Mouse (Mus musculus) thymus, postnatal 10 days (tissue): ENCODE results near the gene Onecut1.

ENCODE experiments used
- DNase-seq, 2 experiments: peaks; one replicate each; pipeline ENCODE4 v3.0.0; 2021; ENCODE audit warnings: low spot score in 2 of 2

Onecut1 gene

DNA sequence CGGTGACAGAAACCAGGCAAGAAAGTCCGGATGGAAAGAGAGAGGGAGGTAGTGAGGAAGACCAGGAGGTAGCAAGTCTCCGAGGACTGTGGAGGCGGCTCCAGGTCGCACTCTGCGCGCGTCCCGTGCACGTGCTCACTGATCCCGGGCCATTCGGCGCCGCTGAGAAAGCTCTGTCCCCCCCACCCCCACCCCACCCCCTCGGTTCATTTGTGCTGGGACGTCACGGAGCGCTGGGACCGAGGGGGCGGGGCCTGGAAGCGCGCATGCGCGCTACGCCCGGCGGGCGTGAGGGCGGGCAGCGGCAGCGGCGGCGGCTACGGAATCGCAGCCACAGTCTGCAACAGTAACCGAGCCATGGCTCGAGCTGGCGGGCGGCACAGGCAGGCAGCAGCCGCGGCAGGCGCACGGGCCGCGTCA, at the start of gene Onecut1:
Gene Onecut1, plus strand, starts transcription at position 361 of the 420 bp plus-strand sequence.
- DNase-seq = no peak

DNA sequence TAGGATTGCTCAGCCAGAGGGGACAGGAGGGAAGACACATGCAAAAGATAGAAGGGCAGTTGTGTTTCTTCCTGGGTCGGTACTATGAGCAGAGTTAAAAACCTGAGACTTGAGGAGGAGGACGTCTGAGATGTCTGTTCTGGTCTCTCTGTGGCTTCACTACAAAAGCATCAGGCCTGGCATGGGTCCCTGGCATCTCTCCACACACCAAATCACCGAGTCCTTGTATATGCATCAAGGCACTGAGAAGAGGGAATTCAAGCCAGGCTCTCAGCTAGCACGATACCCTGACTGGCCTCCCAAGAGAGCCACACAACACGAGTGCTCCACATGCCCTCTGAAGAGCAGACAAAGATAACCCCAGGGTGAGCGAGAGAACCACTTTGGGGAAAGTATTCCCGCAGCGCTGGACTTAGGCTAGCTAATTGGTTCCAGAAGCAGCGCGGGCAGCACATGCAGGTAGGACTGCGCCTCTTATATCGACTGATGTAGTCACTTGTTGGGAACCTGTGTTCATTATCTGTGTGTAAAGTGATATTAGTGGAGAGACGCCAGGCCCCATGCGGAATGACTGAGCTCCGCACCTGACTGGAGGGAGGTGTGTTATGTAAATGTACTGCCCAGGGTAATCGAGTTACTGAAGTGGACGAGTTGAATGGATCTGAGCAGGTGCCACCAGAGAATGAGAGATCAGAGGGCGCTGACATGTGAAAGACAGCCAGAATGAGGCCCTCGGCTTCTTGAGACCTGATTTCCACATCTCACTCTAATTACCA, 41.8 kb upstream of the Onecut1 start:
- DNase-seq = no peak

DNA sequence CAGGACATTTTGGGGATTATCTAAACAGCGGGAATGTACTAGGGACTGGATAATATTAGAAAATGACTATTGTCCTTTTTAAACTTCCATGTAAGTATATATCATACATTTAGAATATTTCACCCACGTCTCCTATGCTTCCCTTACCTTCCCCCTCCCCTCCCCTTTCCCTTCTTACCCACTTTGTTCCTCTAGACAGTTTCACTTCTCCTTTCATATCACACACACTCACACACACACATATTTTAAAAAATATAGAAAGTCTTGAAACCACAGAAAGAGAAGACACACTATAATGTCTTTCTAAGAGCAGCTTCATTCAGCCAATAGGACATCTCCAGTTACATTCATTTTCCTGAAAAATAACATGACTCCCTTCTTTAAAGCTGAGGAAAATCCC, 36.6 kb upstream of the Onecut1 start:
- no peak for DNase-seq

DNA sequence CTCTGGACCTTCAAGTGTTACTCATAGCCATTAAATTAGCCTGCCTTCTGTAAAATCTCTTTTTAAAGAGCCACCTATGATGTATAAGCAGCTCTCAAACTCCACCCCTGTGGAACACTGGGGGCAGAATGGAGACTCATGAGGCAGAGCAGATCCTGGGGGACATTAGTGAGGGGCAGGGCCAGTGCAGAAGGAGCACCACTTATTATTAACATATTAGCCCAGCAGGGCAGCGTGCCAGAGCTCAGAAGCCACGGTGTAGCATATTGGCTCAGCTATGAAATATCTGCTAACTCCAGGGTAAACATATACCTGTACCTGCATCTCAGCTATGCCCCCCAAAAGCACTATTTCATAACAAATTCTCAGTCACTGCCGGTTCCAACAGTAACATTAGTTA, 32.5 kb upstream of the Onecut1 start:
- no peak for DNase-seq

DNA sequence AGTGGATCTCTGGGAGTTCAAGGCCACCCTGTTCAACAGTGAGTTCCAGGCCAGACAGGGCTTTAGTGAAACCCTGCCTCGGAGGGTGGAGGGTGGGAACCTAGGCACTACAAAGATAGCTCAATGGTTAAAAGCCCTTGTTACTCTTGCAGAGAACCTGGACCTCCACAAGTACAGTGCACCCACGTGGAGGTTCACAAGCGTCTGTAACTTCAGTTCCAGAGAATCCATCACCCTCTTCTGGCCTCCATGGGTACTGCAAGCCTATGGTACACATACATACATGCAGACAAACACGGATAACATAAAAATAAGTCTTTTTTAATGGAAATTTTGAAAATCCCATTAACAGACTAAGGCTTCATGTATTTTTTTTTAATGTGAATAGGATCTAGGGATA, 18.8 kb upstream of the Onecut1 start:
- DNase-seq = no peak

DNA sequence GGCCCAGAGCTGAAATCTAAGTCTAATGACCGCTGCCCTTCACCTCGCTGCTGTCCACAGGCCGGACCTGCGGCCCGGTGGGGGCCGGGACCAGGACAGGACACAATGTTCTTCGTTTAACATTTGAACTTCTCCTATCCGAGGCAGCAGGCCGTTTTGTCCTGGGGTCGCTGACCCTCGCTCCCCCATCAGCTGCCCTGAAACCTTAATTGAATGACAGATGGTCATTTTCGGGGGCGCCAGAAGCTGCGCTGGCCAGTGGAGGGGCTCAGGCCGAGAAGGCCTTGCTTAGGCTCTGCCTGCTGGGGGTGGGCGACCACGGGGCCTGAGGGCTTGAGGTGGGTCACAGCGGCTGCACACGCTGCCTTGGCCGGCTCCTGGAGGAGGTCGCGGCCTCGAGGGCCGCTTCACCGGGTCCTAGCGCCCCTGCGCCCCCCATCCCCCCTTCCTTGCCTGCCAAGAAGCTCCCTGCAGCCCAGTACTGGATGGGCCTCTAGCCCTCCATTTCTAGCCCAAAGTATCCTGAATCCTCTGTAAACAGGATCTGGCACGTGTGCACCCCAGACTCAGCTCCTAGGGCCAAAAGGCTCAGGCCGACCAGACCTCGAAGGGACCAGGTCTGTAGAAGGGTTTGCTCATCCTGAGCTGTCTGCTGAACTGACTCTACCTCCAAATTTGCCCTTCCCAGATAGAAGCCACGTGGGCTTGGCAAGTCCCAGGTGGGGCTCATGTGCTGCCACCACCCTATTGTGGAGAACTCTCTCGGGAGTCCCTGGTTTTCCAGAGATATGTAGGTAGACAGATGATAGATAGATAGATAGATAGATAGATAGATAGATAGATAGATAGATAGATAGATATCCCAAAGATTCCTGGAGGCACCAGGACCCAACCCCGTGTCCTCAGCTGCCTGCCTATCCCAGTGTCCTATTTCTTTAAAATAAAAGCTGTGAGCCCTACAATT, 14.6 kb upstream of the Onecut1 start:
- DNase-seq = no peak

DNA sequence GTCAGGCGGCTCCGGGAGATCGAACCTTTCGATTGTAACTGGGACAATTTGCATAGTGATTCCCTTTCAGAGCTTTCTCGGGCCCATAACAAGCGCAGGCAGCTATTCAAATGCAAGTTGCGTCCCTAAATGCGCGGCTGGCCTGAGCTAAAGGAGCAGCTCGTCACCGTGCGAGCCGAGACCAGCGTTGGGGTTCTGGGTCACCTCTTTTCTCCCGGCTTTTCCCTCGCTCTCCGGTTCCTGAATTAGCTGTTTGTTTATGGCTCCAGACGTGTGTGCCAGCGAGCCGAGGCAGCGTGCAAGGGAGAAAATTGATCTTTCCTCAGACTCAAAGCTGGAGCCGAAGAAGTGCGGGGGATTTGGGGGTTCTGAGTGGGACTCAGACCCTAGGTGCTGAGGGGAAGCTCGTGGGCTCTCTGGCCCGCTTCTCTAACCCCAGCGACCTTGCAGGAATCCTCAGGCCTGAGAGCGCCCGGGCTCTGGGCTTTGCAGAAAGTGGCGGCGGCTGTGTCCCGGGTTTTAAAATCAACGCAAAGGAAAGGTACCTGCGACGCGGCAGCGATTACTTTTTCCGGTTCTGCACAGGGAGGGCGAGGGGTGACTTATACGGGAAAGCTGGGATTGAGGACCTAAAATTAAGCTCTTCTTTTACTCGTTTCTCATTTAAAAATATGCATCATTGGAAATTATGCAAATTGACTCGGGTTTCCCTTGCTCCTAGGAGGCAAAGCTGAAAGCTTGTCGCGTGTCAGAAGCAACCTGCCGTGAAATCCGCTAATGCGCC, 13.1 kb upstream of the Onecut1 start:
- no peak for DNase-seq

DNA sequence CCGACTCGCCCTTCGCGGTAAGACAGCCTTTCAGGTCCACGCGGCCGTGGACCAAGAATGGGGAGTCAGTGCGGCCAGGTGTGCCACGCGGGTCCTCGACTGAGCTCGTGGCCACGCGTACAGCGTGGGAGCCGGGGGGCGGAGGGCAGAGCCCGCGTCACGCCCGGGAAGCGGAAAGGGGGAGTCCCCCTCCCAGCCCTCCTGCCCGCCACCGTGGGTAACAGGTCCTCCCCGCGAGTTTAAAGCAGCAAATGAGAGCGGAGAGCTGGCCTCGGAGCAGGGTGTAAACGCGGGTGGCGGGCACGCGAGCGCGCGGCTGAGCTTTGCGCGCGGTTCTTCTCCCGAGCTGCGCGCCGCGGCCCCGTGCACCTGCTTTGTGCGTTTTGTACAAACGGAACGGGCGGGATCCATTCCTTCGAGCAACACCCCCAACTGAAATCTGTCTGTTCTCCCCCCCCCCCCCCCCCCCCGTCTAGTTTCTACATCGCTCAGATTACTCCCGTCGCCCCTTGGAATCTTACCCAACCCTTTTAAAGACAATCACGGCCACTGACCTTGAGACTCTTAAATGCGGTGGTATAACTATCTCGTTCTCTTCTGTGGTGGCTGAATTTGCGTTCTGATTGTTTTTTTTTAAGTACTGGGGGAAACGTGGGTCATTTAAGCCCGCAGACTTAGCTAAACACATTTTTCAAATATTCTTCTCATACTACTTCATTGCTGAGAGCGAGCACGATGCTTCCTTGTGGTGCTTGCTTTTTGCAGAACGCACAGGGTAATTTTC, 12.3 kb upstream of the Onecut1 start:
- DNase-seq = no peak

DNA sequence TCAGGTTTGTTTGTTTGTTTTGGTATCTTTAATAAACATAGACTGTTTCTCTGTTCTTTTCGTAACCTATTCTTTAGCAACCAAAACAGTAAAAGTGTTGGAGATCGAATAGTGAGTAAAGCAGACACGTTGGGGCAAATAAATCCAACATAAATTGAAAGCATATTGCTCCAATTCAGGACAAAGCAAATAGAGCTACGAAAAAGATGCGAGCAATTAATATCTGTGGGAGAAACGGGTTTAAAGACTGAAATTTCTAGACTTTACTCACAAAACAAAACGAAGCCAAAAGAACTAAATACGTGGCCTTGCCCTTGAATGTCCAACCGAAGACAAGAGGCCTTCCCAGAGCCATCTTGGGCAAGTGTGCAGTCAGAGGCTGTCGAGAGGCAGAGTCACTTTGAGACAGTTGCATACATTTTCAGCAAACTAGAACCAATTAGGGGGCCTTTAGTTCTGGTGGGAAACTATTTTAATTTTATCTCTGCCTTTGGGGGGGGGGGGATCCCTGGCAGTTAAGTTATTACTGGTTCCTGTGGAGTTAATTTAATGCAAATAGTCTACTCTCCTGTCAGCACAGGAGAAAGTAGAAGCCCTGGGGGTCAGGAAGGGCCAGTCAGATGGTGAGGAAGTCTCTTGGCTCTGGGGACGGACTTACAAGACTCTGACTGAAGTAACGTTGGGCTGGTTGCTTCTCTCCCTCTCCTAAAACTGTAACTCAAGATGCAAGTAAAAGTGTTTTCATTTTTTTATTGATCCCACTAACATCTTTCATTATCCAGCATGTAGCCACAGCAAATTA, 11.5 kb upstream of the Onecut1 start:
- no peak for DNase-seq

DNA sequence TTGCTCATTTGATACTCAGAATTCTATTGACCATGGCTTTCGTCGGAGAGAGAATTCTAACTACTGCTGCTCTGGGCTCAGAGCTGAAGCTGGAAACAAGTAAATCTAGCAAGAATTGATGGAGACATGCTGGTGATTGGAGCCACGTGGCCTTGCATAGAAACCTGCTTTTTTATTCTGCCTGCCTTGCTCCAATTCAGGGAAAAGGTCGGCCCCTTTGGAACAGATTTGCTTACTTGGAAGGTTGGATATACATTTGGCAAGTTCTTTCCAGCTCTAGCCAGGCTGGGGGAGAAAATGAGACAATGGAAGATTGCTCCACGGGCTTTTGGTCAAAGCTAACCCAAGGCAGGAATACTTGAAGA, 11.0 kb upstream of the Onecut1 start:
- no peak for DNase-seq

DNA sequence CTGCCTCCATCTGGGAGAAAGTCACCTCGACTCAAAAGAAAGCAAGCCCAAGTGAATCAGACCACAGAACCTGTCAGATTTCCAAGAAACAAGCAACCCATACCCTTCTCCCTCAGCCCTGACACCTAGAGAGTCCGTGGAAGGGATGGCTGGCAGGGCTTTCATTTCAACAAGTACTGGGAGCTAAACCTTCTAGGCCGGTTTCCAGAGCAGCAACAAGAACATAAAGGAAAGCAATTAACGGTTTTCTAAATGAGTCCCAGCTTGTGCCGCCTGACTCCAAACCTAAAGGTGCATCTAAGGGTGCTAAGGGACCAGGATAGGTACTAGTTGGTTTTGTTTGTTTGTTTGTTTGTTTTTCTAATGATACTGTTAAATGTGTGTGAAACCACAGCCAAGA, 10.1 kb upstream of the Onecut1 start:
- DNase-seq = no peak

DNA sequence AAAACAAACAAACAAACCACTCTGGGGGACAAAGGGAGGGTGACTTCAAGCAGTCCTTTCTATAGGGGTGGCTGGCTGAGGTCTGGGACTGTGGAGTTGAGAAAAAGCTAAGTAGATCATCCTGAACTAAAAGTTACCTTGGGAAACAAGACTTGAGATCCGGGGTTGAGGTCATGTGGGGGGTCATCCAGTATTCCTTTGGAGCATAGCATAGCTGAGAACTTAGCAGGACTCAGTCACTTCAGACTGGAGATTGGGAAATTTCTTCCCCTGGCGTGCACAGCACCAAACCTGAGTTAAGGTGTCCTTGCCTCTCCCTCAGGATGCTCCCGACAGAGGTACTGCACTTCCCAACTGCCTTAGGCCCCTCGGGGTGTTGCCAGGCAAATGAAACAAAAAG, 9.4 kb upstream of the Onecut1 start:
- no peak for DNase-seq

DNA sequence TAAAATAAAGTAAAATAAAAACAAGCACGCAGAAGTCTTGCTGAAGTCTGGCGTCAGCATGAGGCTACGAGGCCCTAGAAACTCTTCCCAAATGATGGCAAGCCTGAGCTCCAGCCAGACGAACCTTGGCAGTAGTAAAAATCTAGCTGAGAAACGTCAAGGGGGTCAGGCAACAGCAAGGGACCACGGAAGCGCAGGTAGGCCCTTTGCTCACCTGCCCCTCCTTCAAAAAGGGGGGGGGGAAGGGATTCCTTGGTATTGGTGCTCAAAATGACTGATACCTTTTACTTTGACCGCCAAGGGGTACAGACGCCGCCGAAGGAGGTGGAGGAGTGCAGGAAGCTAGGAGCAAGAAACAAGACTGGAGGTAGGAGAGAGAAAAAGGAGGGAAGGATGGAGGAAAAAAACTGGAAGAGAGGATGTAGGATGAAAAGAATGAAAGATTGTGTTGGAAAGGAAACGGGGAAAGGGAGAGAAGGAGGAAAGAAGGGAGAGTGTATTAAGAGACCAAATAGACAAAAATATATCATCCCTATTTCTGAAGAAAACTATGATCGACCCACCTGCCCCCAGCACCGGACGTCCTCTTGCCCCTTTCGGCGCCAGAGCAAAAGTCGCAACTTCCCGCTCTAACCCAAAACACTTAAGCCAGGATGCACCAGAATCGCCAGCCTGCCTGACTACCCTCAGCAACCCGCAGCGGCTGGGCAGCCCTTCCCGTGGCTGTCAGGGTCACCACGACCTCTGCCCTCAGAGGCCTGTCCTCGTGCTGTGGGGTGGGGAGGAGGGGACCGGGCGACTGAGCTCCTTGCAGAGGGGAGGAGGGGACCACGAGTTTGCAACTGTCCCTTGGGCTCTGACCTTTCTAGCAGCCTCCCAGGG, 8.3 kb upstream of the Onecut1 start:
- no peak for DNase-seq

DNA sequence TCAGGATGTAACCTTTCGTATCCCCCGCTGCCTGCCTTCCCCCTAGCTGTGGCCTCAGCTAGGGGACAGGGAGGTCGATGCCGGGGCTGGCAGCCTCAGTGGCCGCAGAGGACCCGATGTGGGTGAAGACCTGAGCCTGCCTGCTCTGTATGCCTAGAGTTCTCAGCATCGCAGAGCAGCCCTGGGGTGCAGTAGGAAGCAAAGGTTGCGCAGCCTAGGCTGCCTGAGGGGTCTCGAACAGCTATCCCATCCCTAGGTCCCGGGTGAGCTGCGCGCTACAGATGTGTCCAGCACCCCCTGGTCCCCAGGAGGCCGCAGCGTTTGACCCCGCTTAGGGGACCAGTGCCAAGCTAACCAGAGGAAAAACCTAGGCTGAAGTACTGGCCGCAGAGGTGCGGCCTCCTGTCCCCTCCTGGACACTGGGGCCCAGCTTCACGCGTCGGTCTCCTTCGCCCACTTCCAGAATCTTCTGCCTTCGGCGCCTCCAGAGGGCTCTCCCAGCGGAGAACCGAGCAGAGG, 7.6 kb upstream of the Onecut1 start:
- DNase-seq = no peak

DNA sequence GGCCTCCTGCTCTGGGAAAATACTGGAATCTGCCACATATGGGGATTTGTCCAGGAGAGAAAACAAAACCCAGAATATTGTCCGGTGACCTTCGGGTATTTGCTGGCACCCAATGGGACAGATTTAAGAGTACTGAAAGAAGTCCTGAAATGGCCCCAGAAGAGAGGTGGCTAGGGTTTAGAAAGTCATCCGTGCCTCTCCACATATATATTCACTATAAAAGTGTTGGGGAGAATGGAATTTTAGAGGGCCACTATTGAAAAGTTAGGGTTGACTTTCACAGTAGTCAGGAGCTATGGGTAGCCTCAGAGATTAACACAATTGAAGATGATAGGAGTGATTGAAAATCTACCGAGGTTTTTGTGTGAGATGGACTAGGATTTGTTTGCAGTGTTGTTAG, 6.3 kb upstream of the Onecut1 start:
- no peak for DNase-seq

DNA sequence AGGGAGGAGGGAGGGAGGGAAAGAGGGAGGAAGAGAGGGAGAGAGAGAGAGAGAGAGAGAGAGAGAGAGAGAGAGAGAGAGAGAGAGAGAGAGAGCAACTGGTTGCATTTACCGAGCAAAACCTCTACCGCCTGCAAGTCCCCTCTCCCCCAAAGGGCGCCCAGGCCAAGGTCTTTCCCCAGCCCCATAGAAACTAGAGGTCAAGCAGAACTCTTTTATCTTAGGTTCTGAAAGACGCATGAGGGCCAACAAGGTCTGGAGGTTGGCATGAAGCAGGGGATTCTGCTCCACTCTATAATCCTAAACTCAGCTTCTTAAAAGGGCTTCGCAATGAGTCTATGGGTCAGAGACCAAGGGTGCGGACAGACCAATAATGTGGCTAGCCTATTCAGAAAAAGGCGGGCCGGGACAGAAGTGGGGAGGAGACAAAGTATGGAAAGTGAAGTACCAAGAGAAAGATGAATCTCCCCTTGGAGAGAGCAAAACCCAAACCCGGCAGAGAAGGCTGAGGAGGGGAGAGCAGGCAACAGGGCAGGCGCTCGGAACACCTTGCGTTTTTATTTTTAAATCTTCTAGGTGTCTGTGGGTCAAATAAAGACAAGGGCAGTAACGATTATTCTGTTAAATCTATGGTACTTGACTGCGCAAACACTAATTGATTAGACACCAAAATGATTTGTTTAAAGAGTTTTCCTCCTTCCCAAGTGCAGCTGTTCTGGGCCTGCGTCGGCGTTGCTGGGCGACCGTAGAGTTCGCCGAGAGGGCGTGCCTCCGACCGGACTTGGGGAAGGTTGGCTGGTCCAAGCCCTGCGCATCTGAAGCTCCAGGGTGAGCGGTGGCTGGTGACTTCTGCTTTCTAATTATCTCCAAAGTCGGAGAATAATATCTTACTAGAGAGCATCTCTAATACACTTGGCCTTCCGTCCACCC, 4.9 kb upstream of the Onecut1 start:
- DNase-seq = no peak

DNA sequence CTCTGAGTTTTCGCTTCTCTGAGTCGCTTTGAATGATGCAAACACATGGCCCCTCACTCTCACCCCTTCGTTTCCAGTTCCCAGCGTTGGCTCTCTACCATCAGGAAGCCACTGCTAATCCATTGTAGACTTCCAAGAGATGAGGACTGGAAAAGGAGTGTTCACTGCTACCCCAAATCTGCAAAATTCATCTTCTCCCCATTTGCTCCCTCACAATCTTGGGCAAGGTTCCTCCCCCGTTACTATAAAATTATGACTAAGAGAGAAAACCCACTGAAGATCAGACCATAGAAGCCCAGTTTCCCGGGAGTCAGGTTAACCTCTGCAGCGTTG, 4.2 kb upstream of the Onecut1 start:
- DNase-seq = no peak

DNA sequence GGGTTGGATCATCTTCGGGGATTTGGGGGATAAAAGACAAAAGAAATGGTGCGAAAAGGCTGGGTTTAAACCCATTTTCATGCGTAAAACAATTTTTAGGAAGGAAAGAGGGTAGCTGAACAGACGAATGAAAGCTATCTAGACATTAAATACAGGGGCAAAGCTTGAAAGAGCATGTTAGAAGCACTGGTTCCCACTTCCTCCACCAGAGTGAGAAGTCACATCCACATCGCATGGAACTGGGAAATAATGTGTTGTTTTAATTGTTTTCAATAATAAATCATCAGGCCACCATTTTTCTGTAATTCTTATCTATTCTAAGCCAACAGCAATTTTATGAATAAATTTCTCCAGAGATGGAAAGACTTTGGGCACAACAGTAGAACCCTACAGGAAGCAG, 3.6 kb upstream of the Onecut1 start:
- no peak for DNase-seq
